Mouse (Mus musculus): ENCODE measurements around the gene Sgcd. TPM values are rescaled to one million over a fixed set of nuclear protein-coding genes. Genes with fewer than 3 reads are reported as not detected.

Sgcd gene
- polyA plus RNA-seq, 1 experiment from 2014 or later: 3.4 TPM

DNA sequence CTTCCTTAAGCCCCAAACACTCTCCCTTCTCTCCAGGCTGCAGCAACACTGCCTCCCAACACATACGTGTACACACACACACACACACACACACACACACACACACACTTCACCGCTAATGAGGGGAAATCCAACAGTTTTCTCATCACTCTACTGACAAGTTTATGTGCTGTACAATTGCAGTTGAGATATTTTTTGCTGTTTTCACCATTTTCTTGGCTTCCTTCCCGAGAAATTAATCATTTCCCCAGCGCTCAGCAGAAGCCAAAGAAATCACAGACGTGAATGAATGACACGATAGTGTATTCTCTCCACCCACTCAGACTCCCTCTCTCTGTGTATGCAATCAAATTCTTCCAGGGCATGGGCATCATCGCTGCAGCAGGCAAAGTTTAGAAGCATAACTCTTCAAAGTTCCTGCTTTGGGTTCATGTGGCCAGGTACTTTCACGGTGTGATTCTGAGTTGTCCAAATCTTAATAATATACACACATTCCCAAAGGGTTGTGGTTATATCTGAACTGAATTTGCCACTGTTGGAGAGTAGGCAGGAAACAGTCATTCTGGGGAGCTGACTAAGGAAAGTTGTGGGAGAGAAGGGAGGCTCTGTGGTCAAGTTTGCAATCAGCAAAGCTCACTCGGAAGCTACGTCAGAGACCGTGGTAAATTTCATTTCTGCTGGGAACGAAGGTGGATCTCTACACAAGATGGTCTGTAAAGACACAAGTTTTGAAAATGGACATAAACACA, 683.9 kb downstream of the Sgcd start:
- no peaks in the 10 kb centered on the region for H3K9me3 ChIP-seq (replicated peaks; ENCODE audit: control insufficient read depth, low read length)
- no peak overlapping the region for H3K9ac ChIP-seq (replicated peaks; ENCODE audit: low read length)
- no peaks in the 10 kb centered on the region for H3K27me3 ChIP-seq (ENCODE audit: control insufficient read depth, insufficient read depth, low read length)
- no peak overlapping the region for H3K4me3 ChIP-seq (ENCODE audit: low read depth, low read length)
- DNase-seq (ENCODE audit: low spot score) (no peak), ATAC-seq (replicated peaks; ENCODE audit: insufficient number of reproducible peaks, low FRiP score, low TSS enrichment, low read depth) (no peak)
- H3K36me3 ChIP-seq (replicated peaks; ENCODE audit: control insufficient read depth, insufficient read depth, low read depth, low read length): no peaks in the 10 kb centered on the region
- WGBS: 89% methylated on average over 12 of the region's 12 CpGs
- H3K4me2 ChIP-seq (ENCODE audit: low read depth, low read length): no peak overlapping the region
- no peak overlapping the region for H3K27ac ChIP-seq (replicated peaks; ENCODE audit: low read depth, low read length)
- H3K4me1 ChIP-seq (ENCODE audit: control insufficient read depth, insufficient read depth, low read length): no peaks in the 10 kb centered on the region

DNA sequence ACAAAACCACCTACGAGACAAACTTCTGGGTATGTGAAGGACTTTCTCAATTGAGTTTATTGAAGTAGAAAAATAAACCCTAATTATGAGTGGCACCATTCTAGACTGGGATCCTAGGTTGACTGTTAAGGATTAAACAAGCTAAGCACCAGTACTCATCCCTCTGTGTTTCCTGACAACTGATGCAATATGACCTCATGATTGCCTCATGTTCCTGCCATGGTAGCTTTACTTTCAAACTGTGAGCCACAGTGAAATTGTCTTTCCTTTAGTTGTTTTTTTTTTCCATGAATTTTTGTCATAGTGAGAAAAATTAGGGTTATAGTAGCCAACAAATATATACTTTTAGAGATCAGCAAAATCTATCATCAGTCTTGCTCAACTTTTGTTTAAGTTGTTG, 689.0 kb downstream of the Sgcd start:
- Histone ChIP-seq H3K9me3 (replicated peaks; ENCODE audit: control insufficient read depth, low read length) (no peaks in the 10 kb centered on the region), H3K4me3 (ENCODE audit: low read depth, low read length) (no peak overlapping the region), H3K27me3 (ENCODE audit: control insufficient read depth, insufficient read depth, low read length) (no peaks in the 10 kb centered on the region), H3K36me3 (replicated peaks; ENCODE audit: control insufficient read depth, insufficient read depth, low read depth, low read length) (no peaks in the 10 kb centered on the region), H3K27ac (replicated peaks; ENCODE audit: low read depth, low read length) (no peak overlapping the region), H3K4me2 (ENCODE audit: low read depth, low read length) (no peak overlapping the region), H3K4me1 (ENCODE audit: control insufficient read depth, insufficient read depth, low read length) (no peaks in the 10 kb centered on the region), H3K9ac (replicated peaks; ENCODE audit: low read length) (no peak overlapping the region)
- no peak for DNase-seq (ENCODE audit: low spot score)
- ATAC-seq (replicated peaks; ENCODE audit: insufficient number of reproducible peaks, low FRiP score, low TSS enrichment, low read depth): no peak
- WGBS: 89% methylated on average over 1 of the region's 1 CpGs

DNA sequence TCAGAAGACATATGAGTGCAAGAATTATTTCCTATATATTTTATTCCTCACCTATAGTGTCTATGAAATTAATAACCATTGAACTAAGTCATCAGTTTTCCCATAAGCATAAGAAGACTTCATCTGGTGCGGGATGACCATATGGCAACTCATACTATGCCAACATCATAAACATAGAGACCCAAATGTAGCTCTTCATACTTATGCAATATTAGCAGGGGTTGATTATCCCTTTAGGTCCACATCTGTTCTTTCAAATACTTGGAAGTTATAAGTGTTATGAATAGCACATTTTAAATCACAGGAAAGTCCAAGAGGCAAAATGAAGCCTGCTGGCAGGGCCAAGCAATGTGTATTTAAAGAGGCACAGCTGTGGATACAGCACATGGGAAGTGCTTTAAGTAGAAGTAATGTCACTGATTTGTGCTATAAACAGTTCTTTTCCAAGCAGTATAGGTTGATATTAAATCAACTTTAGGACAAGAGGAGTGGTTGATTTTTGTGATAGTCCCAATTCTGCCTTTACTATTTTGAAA, 690.9 kb downstream of the Sgcd start:
- Histone ChIP-seq H3K4me2 (ENCODE audit: low read depth, low read length) (no peak overlapping the region), H3K4me1 (ENCODE audit: control insufficient read depth, insufficient read depth, low read length) (no peaks in the 10 kb centered on the region), H3K27ac (replicated peaks; ENCODE audit: low read depth, low read length) (no peak overlapping the region), H3K9ac (replicated peaks; ENCODE audit: low read length) (no peak overlapping the region), H3K27me3 (ENCODE audit: control insufficient read depth, insufficient read depth, low read length) (no peaks in the 10 kb centered on the region), H3K4me3 (ENCODE audit: low read depth, low read length) (no peak overlapping the region), H3K9me3 (replicated peaks; ENCODE audit: control insufficient read depth, low read length) (no peaks in the 10 kb centered on the region), H3K36me3 (replicated peaks; ENCODE audit: control insufficient read depth, insufficient read depth, low read depth, low read length) (no peaks in the 10 kb centered on the region)
- ATAC-seq (replicated peaks; ENCODE audit: insufficient number of reproducible peaks, low FRiP score, low TSS enrichment, low read depth): no peak
- 83% methylated on average over 1 of the region's 1 CpGs for WGBS
- no peak for DNase-seq (ENCODE audit: low spot score)

DNA sequence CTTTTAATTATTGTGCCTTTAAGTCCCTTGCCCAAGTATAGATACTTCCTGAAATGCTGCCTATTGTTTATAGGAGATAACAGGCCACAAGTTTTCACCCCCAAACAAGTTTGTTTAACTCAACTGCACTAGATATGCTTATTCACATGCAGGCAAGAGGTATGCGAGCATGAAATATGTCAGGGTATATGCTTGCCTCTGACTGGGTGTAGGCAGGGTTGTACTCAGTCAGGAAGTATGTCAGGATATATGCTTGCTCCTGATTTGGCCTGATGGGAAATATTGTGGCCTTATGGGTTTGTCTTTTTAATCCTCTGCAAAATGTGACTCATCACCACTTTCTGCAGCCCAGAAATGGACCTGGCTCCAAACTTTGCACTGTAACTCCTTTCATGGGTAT, 694.0 kb downstream of the Sgcd start:
- DNase-seq (ENCODE audit: low spot score) (no peak), ATAC-seq (replicated peaks; ENCODE audit: insufficient number of reproducible peaks, low FRiP score, low TSS enrichment, low read depth) (no peak)
- 88% methylated on average over 1 of the region's 1 CpGs for WGBS

DNA sequence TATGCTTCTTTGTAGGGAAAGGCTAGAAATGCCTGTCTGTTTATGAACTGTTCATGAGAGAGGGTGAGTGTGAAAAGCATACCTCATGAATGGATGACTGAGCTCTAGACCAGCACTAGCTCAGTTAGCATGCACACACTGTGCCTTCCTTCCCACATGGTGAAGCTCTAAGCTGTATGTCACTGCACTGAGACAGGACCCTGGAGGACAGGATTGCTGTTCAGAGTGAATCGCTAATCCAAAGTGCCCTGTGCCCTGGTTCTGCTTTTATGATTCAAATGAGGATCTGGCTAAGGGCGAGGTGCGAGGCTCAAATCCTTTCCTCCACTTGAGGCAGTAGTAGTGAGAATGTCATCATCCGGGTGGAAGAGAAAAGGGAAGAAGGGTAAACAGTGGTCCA, 712.2 kb downstream of the Sgcd start:
- no peak for ATAC-seq (replicated peaks; ENCODE audit: insufficient number of reproducible peaks, low FRiP score, low TSS enrichment, low read depth)
- no peak overlapping the region for H3K4me2 ChIP-seq (ENCODE audit: low read depth, low read length)
- WGBS: 53% methylated on average over 4 of the region's 4 CpGs
- no peaks in the 10 kb centered on the region for H3K27me3 ChIP-seq (ENCODE audit: control insufficient read depth, insufficient read depth, low read length)
- H3K4me1 ChIP-seq (ENCODE audit: control insufficient read depth, insufficient read depth, low read length): no peaks in the 10 kb centered on the region
- no peak overlapping the region for H3K27ac ChIP-seq (replicated peaks; ENCODE audit: low read depth, low read length)
- no peaks in the 10 kb centered on the region for H3K36me3 ChIP-seq (replicated peaks; ENCODE audit: control insufficient read depth, insufficient read depth, low read depth, low read length)
- no peak for DNase-seq (ENCODE audit: low spot score)
- no peak overlapping the region for H3K9ac ChIP-seq (replicated peaks; ENCODE audit: low read length)
- no peak overlapping the region for H3K4me3 ChIP-seq (ENCODE audit: low read depth, low read length)
- H3K9me3 ChIP-seq (replicated peaks; ENCODE audit: control insufficient read depth, low read length): no peaks in the 10 kb centered on the region

More for the DNA sequence above, 694.0 kb downstream of the Sgcd start:
- no peak overlapping the region for H3K9ac ChIP-seq (replicated peaks; ENCODE audit: low read length)
- H3K27me3 ChIP-seq (ENCODE audit: control insufficient read depth, insufficient read depth, low read length): no peaks in the 10 kb centered on the region
- no peaks in the 10 kb centered on the region for H3K36me3 ChIP-seq (replicated peaks; ENCODE audit: control insufficient read depth, insufficient read depth, low read depth, low read length)
- no peak overlapping the region for H3K27ac ChIP-seq (replicated peaks; ENCODE audit: low read depth, low read length)
- H3K4me1 ChIP-seq (ENCODE audit: control insufficient read depth, insufficient read depth, low read length): no peaks in the 10 kb centered on the region
- no peak overlapping the region for H3K4me2 ChIP-seq (ENCODE audit: low read depth, low read length)
- H3K4me3 ChIP-seq (ENCODE audit: low read depth, low read length): no peak overlapping the region
- no peaks in the 10 kb centered on the region for H3K9me3 ChIP-seq (replicated peaks; ENCODE audit: control insufficient read depth, low read length)

DNA sequence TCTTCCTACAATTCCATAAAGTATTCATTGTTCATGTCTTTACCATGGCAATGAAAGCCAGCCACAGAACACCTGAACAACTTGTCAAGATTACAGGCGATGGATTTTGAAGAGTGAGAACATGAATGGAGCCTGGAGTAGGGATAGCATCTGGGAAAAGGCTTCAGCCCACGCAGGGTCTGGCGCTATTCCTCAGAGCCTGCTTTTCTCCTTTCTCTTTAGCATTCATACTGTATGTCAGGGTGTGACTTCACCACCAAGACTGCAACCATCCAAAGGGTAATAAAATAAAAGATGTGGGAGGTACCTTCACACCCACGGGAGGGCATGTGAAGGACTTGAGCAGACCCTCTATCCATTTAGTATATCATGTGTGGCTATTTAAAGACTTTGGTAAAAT, 720.2 kb downstream of the Sgcd start:
- H3K4me1 ChIP-seq (ENCODE audit: control insufficient read depth, insufficient read depth, low read length): no peaks in the 10 kb centered on the region
- ATAC-seq (replicated peaks; ENCODE audit: insufficient number of reproducible peaks, low FRiP score, low TSS enrichment, low read depth): no peak
- 87% methylated on average over 4 of the region's 4 CpGs for WGBS

DNA sequence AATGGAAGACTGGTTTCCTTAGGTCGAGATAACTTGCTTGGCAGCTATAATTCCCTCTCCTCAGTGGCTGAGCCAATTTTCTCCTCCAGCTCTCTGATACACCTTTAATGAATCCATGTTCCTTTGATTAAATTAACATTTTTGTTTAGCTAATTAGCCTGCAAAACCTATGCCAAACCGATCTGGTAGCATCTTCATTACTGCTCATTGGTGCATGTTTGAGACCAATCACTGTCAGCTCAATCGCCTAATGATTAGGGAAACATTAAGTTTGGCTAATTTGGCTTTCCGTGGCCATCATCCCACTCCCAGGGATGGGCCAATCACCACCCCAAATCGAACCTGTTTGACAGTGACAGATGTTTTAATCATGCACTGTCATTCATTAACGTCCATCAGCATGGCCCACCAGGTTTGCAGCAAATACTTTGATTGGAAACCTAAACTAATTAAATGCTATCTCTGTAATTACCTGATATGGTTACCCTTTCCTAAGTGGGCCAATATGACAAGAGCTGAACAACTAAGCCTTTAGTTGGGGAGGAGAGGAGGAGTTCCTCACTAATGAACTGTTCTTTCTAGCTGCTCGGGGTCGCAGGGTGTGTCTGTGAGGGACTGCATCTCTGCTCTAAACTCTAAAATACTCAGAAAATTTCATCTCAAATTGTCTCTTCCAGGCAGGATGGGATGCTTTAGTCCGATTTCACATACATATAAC, 724.3 kb downstream of the Sgcd start:
- Histone ChIP-seq H3K9ac (replicated peaks; ENCODE audit: low read length) (no peak overlapping the region), H3K36me3 (replicated peaks; ENCODE audit: control insufficient read depth, insufficient read depth, low read depth, low read length) (no peaks in the 10 kb centered on the region), H3K27me3 (ENCODE audit: control insufficient read depth, insufficient read depth, low read length) (no peaks in the 10 kb centered on the region), H3K4me3 (ENCODE audit: low read depth, low read length) (no peak overlapping the region), H3K4me1 (ENCODE audit: control insufficient read depth, insufficient read depth, low read length) (no peaks in the 10 kb centered on the region), H3K9me3 (replicated peaks; ENCODE audit: control insufficient read depth, low read length) (no peaks in the 10 kb centered on the region), H3K27ac (replicated peaks; ENCODE audit: low read depth, low read length) (no peak overlapping the region), H3K4me2 (ENCODE audit: low read depth, low read length) (no peak overlapping the region)
- WGBS: 77% methylated on average over 9 of the region's 9 CpGs
- no peak for DNase-seq (ENCODE audit: low spot score)
- ATAC-seq (replicated peaks; ENCODE audit: insufficient number of reproducible peaks, low FRiP score, low TSS enrichment, low read depth): no peak

More for the DNA sequence above, 720.2 kb downstream of the Sgcd start:
- Histone ChIP-seq H3K27me3 (ENCODE audit: control insufficient read depth, insufficient read depth, low read length) (no peaks in the 10 kb centered on the region), H3K27ac (replicated peaks; ENCODE audit: low read depth, low read length) (no peak overlapping the region), H3K9me3 (replicated peaks; ENCODE audit: control insufficient read depth, low read length) (no peaks in the 10 kb centered on the region), H3K9ac (replicated peaks; ENCODE audit: low read length) (no peak overlapping the region), H3K4me2 (ENCODE audit: low read depth, low read length) (no peak overlapping the region), H3K36me3 (replicated peaks; ENCODE audit: control insufficient read depth, insufficient read depth, low read depth, low read length) (no peaks in the 10 kb centered on the region), H3K4me3 (ENCODE audit: low read depth, low read length) (no peak overlapping the region)
- no peak for DNase-seq (ENCODE audit: low spot score)

DNA sequence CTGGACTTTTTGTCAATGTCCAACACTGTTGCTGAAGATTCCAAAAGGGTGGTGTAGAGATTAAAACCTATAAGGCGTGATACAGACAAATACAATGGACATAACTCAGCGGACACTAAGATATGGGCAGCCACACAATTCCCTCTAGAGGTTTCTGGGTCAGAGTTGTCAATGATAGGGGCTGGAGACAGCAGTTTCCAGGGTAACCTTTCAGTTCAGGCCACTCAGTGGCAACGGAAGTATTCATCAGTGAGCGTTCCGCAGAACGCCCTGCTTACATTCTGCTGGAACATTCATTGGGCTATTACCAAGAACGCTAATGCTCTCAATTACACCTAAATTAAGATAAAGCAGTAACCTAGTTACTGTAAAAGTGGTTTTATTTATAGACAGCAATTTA, 738.5 kb downstream of the Sgcd start:
- no peak overlapping the region for H3K27ac ChIP-seq (replicated peaks; ENCODE audit: low read depth, low read length)
- no peaks in the 10 kb centered on the region for H3K27me3 ChIP-seq (ENCODE audit: control insufficient read depth, insufficient read depth, low read length)
- DNase-seq (ENCODE audit: low spot score) (no peak), ATAC-seq (replicated peaks; ENCODE audit: insufficient number of reproducible peaks, low FRiP score, low TSS enrichment, low read depth) (no peak)
- WGBS: 68% methylated on average over 7 of the region's 7 CpGs
- no peaks in the 10 kb centered on the region for H3K4me1 ChIP-seq (ENCODE audit: control insufficient read depth, insufficient read depth, low read length)
- no peaks in the 10 kb centered on the region for H3K36me3 ChIP-seq (replicated peaks; ENCODE audit: control insufficient read depth, insufficient read depth, low read depth, low read length)
- H3K4me2 ChIP-seq (ENCODE audit: low read depth, low read length): no peak overlapping the region
- H3K4me3 ChIP-seq (ENCODE audit: low read depth, low read length): no peak overlapping the region
- H3K9ac ChIP-seq (replicated peaks; ENCODE audit: low read length): no peak overlapping the region
- no peaks in the 10 kb centered on the region for H3K9me3 ChIP-seq (replicated peaks; ENCODE audit: control insufficient read depth, low read length)

All from embryonic facial prominence, embryonic 11.5 days (tissue).